Mouse (Mus musculus) cerebellum, adult 2 months (tissue): ENCODE data around the gene Hist1h4c. TPM values are rescaled to one million over a fixed set of nuclear protein-coding genes. Genes with fewer than 3 reads are reported as not detected.
"Not testable (repeated sequence)": the region's sequence is repeated elsewhere in the genome, so short reads cannot be mapped to it uniquely, and the experiment has no call there.

Experiments
- DNase-seq, 2 experiments: peaks; one replicate each; pipeline ENCODE4 v3.0.0; 2021
- H3K27ac ChIP-seq: fragments of 200-500 bp; 2 replicates; pipeline ENCODE4 v1.5.1; 2012; ENCODE audit warnings: low read length, control low read depth, inconsistent platforms; ENCODE audit not compliant: insufficient read depth
- H3K27me3 ChIP-seq: fragments of 200-500 bp; 2 replicates; pipeline ENCODE4 v1.6.1; 2012; ENCODE audit warnings: inconsistent platforms, mild to moderate bottlenecking, low read length, moderate library complexity; ENCODE audit not compliant: control insufficient read depth, insufficient read depth
- H3K4me1 ChIP-seq: fragments of 200-500 bp; 2 replicates; pipeline ENCODE4 v1.6.1; 2011; ENCODE audit warnings: low read length; ENCODE audit not compliant: control insufficient read depth, insufficient read depth
- H3K4me3 ChIP-seq: fragments of 200-500 bp; replicated peaks from 2 replicates; pipeline ENCODE3; 2011; ENCODE audit warnings: mild to moderate bottlenecking, low read depth, low read length, control low read depth; ENCODE audit not compliant: insufficient read depth
- CTCF ChIP-seq: fragments of 200-500 bp; IDR thresholded peaks from 2 replicates; pipeline ENCODE4 v1.5.1; 2011; ENCODE audit warnings: low read depth, mild to moderate bottlenecking, control low read depth, low read length, moderate library complexity, borderline replicate concordance; ENCODE audit not compliant: insufficient read depth
- POLR2A ChIP-seq: fragments of 200-500 bp; IDR thresholded peaks from 2 replicates; pipeline ENCODE4 v1.6.1; 2011; ENCODE audit warnings: low read length, control low read depth, borderline replicate concordance; ENCODE audit not compliant: insufficient read depth
- WGBS: fragments of 180-500 bp; shearing (Covaris S2); methylation state at CpG from one replicate; pipeline ENCODE4 v1.1.7; 2018; 5-methylcytosine and 5-hydroxymethylcytosine counted together
- polyA plus RNA-seq: library from polyadenylated mRNA; depleted of rRNA; stranded (reverse); fragments of >200 nt; gene quantifications from 2 replicates; pipeline ENCODE4 v1.2.3, GENCODE M21; 2012; rRNA removed

Gene Hist1h4c
- polyA plus RNA-seq = 5.8 and 9.1 TPM in 2 replicates

DNA sequence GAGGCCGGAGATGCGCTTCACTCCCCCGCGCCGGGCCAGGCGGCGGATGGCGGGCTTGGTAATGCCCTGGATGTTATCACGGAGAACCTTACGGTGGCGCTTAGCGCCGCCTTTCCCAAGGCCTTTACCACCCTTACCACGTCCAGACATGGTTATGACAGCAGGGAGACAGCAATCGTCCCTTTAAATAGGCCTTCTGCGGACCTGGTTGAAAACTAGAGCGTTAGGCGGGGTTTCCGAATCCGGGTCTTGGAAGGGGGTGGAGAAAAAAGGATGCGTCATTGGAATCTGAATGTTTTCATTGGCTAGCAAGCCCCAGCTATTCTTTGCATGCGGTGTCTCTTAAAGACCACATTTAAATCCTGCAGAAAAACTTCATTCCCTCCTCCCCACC, at the start of gene Hist1h4c:
Gene Hist1h4c (minus strand): TSS at position 155 of the 394 bp plus-strand sequence.
- WGBS = 1% methylated on average over 22 of the region's 22 CpGs
- Histone ChIP-seq H3K4me3 (peak within 1 kb of the TSS; percentile 37), H3K4me1 (no peaks in the 10 kb centered on the region), H3K27me3 (no peaks in the 10 kb centered on the region), H3K27ac (peak within 1 kb of the TSS; percentile 10; the same call in 1 of the 2 replicates)
- no peak; the same call in 1 of the 2 replicates for TF ChIP-seq CTCF
- peak; percentile 100 for TF ChIP-seq POLR2A
- DNase-seq = peak; percentile 99 to 100

DNA sequence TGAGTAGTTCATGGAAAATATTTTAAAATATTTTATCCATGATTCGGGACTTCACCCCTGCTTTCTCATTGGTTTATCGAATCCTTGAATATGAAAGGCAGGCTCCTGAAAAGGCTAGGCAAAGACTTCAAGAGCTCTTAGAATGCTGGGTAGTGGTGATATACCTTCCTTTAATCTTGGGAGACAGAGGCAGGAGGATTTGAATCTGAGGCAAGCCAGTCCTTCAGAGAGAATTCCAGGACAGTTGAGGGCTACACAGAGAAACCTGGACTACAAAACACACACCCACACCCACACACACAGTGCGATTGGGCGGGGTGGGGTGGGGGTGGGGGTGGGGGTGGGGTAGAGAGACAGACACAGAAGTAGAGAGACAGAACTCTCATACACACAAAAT, 49.6 kb upstream of the Hist1h4c start:
- H3K4me1 ChIP-seq = no peaks in the 10 kb centered on the region
- H3K27ac ChIP-seq = no peak overlapping the region
- H3K4me3 ChIP-seq = no peak overlapping the region
- WGBS = 5% methylated on average over 4 of the region's 4 CpGs
- no peak for TF ChIP-seq POLR2A
- no peak for TF ChIP-seq CTCF
- H3K27me3 ChIP-seq = no peaks in the 10 kb centered on the region
- no peak for DNase-seq

GRCm38 (mm10) chr13:23747081-23747891, 49.0 kb upstream of the Hist1h4c start:
- Histone ChIP-seq H3K27ac (peak overlapping the region; percentile 73), H3K4me3 (peak overlapping the region; percentile 19), H3K27me3 (no peaks in the 10 kb centered on the region), H3K4me1 (no peaks in the 10 kb centered on the region)
- WGBS = 5% methylated on average over 13 of the region's 13 CpGs
- TF ChIP-seq CTCF = no peak
- no peak for TF ChIP-seq POLR2A
- no peak for DNase-seq

DNA sequence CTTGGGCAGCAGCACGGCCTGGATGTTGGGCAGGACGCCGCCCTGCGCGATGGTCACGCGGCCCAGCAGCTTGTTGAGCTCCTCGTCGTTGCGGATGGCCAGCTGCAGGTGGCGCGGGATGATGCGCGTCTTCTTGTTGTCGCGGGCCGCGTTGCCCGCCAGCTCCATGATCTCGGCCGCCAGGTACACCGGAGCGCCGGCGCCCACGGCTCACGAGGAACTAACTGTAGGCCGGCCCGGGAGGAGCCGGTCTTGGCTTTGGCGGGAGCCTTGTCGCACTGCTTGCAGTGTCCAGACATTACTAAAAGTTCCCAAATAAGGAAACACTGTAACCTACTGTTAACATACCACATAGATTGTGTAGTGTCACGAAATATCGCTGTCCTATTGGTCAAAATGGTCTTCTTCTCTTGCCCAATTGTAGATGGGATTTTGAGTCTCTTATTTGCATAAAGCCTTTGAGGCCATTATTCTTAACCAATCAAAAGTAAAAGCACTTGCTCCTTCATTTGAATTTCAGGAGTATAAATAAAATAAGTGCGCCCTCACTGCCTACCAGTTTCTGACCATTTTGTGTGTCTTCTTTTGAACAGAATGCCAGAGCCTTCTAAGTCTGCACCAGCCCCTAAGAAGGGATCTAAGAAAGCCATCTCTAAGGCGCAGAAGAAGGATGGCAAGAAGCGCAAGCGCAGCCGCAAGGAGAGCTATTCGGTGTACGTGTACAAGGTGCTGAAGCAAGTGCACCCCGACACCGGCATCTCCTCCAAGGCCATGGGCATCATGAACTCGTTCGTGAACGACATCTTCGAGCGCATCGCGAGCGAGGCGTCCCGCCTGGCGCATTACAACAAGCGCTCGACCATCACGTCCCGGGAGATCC, 48.2 kb upstream of the Hist1h4c start, which contains the start of gene Hist1h2bb:
Gene Hist1h2bb (plus strand): TSS at position 534 of the 880 bp plus-strand sequence.
- DNase-seq = peak; percentile 84 to 93
- TF ChIP-seq POLR2A = peak; percentile 38; the same call in 1 of the 2 replicates
- H3K27me3 ChIP-seq, H3K4me1 ChIP-seq: not testable (repeated sequence)
- under 1% methylated on average over 48 of the region's 58 CpGs for WGBS
- peak within 1 kb of the TSS; percentile 58 for H3K4me3 ChIP-seq
- peak within 1 kb of the TSS; percentile 86 for H3K27ac ChIP-seq

DNA sequence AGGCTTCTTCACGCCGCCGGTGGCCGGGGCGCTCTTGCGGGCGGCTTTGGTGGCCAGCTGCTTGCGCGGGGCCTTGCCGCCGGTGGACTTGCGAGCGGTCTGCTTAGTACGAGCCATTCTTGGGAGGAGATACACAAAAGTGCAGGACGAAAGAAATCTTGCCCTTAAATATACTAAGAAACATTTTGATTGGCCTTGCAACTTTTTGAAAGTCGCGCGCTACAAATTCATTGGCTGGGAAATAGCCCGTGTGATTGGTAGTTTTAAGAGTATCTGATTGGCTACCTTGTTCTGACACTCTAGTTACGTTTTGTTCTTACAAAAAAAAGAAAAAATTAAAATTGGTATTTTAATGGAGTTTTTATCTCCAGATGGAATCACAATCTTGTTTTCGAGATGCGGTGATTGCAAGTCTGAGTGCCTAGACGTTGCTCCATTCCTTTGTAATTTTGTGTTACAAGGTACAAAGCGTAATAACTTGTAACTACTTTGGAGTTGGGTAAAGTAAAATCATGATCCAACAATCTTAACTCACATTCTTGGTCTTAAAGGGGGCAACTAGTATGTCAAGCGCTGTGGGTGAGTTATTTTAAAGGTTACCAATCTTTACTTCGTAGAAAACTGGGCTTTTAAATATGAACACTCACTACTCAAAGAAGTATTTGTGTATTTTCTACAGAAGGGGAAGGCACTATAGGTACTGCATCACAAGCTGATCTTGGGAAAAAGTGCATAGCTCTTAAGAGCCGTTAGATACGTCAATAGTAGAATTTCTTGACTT, 47.3 kb upstream of the Hist1h4c start, which contains the start of gene Hist1h3c:
Gene Hist1h3c (minus strand): TSS at position 222 of the 781 bp plus-strand sequence.
- DNase-seq = peak; percentile 82
- H3K27me3 ChIP-seq = no peaks in the 10 kb centered on the region
- 1% methylated on average over 28 of the region's 28 CpGs for WGBS
- H3K4me3 ChIP-seq = peak within 1 kb of the TSS; percentile 58
- TF ChIP-seq CTCF (no peak), POLR2A (no peak)
- H3K27ac ChIP-seq = peak within 1 kb of the TSS; percentile 86
- H3K4me1 ChIP-seq = no peaks in the 10 kb centered on the region

DNA sequence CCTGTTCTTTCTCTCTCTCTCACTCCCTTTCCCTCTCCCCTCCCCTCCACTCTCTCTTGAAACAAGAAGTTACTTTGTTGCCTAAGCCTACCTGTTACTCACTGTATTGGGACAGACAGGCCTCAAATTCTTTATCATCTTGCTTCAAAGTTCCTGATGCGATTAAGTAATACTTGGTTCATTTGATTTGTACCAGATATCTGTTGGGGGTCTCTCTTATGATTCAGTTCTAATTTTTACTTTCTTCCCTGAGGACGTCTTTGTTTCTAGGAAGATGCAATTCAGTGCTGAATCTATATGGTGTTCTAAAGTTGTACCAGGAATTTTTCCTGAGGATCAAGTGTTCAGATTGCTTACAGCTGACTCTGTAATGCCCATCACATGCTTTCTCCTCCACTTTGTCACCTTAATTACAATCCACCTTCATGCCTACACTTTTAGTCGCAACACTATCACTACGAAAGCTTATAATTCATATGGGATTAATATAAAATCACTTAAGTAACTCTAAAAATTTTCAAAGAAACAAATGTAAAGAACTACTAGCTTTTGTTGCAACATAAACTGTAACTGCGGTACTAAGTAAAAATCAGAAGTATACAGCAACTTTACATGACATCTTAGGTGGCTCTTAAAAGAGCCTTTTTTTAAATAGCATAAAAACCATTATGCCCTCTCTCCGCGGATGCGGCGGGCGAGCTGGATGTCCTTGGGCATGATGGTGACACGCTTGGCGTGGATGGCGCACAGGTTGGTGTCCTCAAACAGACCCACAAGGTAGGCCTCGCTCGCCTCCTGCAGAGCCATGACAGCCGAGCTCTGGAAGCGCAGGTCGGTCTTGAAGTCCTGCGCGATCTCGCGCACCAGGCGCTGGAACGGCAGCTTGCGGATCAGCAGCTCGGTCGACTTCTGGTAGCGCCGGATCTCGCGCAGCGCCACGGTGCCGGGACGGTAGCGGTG, 46.4 kb upstream of the Hist1h4c start:
- H3K27ac ChIP-seq = no peak overlapping the region
- TF ChIP-seq POLR2A = no peak
- TF ChIP-seq CTCF = no peak
- WGBS = 5% methylated on average over 22 of the region's 36 CpGs
- no peaks in the 10 kb centered on the region for H3K4me1 ChIP-seq
- H3K27me3 ChIP-seq = no peaks in the 10 kb centered on the region
- H3K4me3 ChIP-seq = no peak overlapping the region
- DNase-seq = no peak

DNA sequence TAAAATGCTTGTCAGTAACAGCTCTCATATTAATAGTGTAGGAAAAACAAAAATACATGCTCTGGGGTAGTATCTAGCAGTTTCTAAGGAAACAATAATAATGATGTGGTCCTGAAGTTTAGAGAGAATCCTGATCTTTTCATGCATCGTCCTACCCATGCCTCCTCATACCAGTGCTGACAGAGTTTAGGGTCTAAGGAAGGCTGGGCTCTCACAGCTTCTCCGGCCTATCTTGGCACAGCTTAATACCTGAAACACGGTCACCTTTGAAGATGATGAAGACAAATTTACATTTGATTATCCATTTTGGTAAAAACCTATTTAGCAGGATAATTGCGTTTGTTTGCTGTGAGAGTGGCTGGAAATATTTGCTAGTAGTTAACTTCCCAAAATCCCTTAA, 45.7 kb upstream of the Hist1h4c start:
- no peak overlapping the region for H3K4me3 ChIP-seq
- WGBS = 32% methylated on average over 4 of the region's 4 CpGs
- TF ChIP-seq CTCF (no peak), POLR2A (no peak)
- no peak for DNase-seq
- no peaks in the 10 kb centered on the region for H3K27me3 ChIP-seq
- H3K27ac ChIP-seq = no peak overlapping the region
- no peaks in the 10 kb centered on the region for H3K4me1 ChIP-seq
